Mouse (Mus musculus): ENCODE measurements around the gene Zfp428. TPM values are rescaled to one million over a fixed set of nuclear protein-coding genes. Genes with fewer than 3 reads are reported as not detected.
"Not testable (repeated sequence)": the region's sequence is repeated elsewhere in the genome, so short reads cannot be mapped to it uniquely, and the experiment has no call there.

The Zfp428 gene
- polyA plus RNA-seq, 1 experiment from 2014 or later = 101 TPM

- Histone ChIP-seq H3K9ac (replicated peaks) (peak within 1 kb of the TSS; percentile 75), H3K4me3 (replicated peaks) (peak within 1 kb of the TSS; percentile 72), H3K27ac (no peak within 1 kb of the TSS), H3K4me1 (replicated peaks) (peaks cover 26% of the 10 kb centered on the region), H3K9me3 (no peaks in the 10 kb centered on the region), H3K27me3 (peaks cover 43% of the 10 kb centered on the region), H3K36me3 (no peaks in the 10 kb centered on the region), H3K4me2 (peak within 1 kb of the TSS; percentile 95)
- ATAC-seq (ENCODE audit: insufficient number of reproducible peaks, insufficient read depth, low FRiP score, low TSS enrichment, low read depth) = peak; percentile 83
- 1% methylated on average over 74 of the region's 83 CpGs for WGBS
Measured at GRCm38 (mm10) chr7:24481474-24482207, 25.2 kb upstream of the Zfp428 start, which contains the start of gene Cadm4. TSS of gene Cadm4 (plus strand) at chr7:24482023.

DNA sequence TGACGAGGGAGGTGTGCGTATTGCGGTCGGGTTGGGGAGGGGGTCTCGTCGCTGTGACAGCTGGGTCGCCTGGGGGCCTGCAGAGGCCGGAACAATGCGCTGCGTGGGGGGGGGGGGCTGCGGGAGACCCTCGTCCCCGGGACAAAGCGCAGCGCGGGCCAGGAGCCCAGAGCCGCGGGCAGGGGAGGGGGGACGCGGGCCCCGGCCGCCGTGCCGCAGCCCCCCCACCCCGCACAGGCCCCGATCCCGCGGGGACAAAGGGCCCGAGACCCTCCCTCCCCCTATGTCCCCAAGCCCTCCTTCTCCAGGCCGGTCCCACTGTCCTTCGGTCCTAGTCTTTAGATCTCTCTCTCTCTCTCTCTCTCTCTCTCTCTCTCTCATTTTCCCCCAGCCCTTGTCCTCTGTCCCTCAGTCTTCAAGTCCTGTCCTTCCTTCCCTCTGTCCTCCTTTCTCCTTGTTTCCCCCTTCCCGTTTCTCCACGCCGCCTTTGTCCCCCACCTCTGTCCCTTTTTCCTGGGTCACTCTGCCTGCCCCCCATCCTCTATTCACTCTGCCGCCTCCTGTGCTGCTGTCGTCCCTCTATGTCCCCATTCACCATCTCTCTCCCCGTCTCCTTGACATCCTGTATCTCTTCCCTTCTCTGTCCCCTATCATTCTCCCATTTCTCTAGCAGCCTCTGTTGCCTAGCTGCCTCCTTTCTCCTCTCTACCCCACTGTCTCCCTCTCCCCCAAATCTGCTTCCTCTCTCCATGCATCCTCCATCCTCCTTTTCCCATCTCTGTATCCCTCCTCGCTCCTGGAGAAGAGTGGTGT is 24.4 kb upstream of the Zfp428 start:
- WGBS = 5% methylated on average over 8 of the region's 38 CpGs
- Histone ChIP-seq H3K4me2 (peak overlapping the region; percentile 95), H3K27ac (no peak overlapping the region), H3K36me3 (no peaks in the 10 kb centered on the region), H3K9ac (replicated peaks) (peak overlapping the region; percentile 75), H3K4me3 (replicated peaks) (peak overlapping the region; percentile 72), H3K4me1 (replicated peaks) (peaks cover 31% of the 10 kb centered on the region), H3K27me3 (peaks cover 43% of the 10 kb centered on the region), H3K9me3 (no peaks in the 10 kb centered on the region)
- ATAC-seq (ENCODE audit: insufficient number of reproducible peaks, insufficient read depth, low FRiP score, low TSS enrichment, low read depth) = no peak

- Histone ChIP-seq H3K4me2 (peak overlapping the region; percentile 95), H3K27me3 (peaks cover 43% of the 10 kb centered on the region), H3K4me1 (replicated peaks) (peaks cover 31% of the 10 kb centered on the region), H3K4me3 (replicated peaks) (peak overlapping the region; percentile 72; the same call in 1 of the 2 replicates)
- ATAC-seq (ENCODE audit: insufficient number of reproducible peaks, insufficient read depth, low FRiP score, low TSS enrichment, low read depth); H3K27ac ChIP-seq; H3K9me3 ChIP-seq; H3K9ac ChIP-seq (replicated peaks); H3K36me3 ChIP-seq: not testable (repeated sequence)
- WGBS = 40% methylated on average over 6 of the region's 6 CpGs
Measured at GRCm38 (mm10) chr7:24483291-24483690, 23.5 kb upstream of the Zfp428 start.

- 84% methylated on average over 9 of the region's 9 CpGs for WGBS
- no peak for ATAC-seq (ENCODE audit: insufficient number of reproducible peaks, insufficient read depth, low FRiP score, low TSS enrichment, low read depth)
- Histone ChIP-seq H3K4me2 (no peak overlapping the region), H3K27ac (no peak overlapping the region), H3K4me1 (replicated peaks) (peaks cover 31% of the 10 kb centered on the region), H3K9ac (replicated peaks) (no peak overlapping the region), H3K27me3 (peaks cover 37% of the 10 kb centered on the region), H3K9me3 (no peaks in the 10 kb centered on the region), H3K36me3 (no peaks in the 10 kb centered on the region), H3K4me3 (replicated peaks) (no peak overlapping the region)
Measured at GRCm38 (mm10) chr7:24485481-24485880, 21.3 kb upstream of the Zfp428 start.

GRCm38 (mm10) chr7:24486654-24487130 is 20.1 kb upstream of the Zfp428 start:
- no peaks in the 10 kb centered on the region for H3K36me3 ChIP-seq
- no peaks in the 10 kb centered on the region for H3K9me3 ChIP-seq
- H3K27ac ChIP-seq = no peak overlapping the region
- peaks cover 29% of the 10 kb centered on the region for H3K27me3 ChIP-seq
- H3K4me1 ChIP-seq (replicated peaks) = peaks cover 26% of the 10 kb centered on the region
- H3K9ac ChIP-seq (replicated peaks) = peak overlapping the region; percentile 23; the same call in 1 of the 2 replicates
- no peak overlapping the region for H3K4me3 ChIP-seq (replicated peaks)
- H3K4me2 ChIP-seq = no peak overlapping the region
- 61% methylated on average over 9 of the region's 9 CpGs for WGBS
- ATAC-seq (ENCODE audit: insufficient number of reproducible peaks, insufficient read depth, low FRiP score, low TSS enrichment, low read depth) = no peak

- Histone ChIP-seq H3K4me2 (no peak overlapping the region), H3K27ac (no peak overlapping the region), H3K4me1 (replicated peaks) (peaks cover 26% of the 10 kb centered on the region), H3K4me3 (replicated peaks) (no peak overlapping the region), H3K36me3 (no peaks in the 10 kb centered on the region), H3K27me3 (peaks cover 24% of the 10 kb centered on the region), H3K9ac (replicated peaks) (no peak overlapping the region), H3K9me3 (no peaks in the 10 kb centered on the region)
- no peak for ATAC-seq (ENCODE audit: insufficient number of reproducible peaks, insufficient read depth, low FRiP score, low TSS enrichment, low read depth)
- WGBS = 36% methylated on average over 3 of the region's 3 CpGs
Measured at GRCm38 (mm10) chr7:24487403-24487802, 19.4 kb upstream of the Zfp428 start.

GRCm38 (mm10) chr7:24488303-24488702 is 18.5 kb upstream of the Zfp428 start:
- Histone ChIP-seq H3K27me3 (peaks cover 17% of the 10 kb centered on the region), H3K4me3 (replicated peaks) (no peak overlapping the region), H3K4me1 (replicated peaks) (peaks cover 18% of the 10 kb centered on the region), H3K9me3 (no peaks in the 10 kb centered on the region), H3K36me3 (no peaks in the 10 kb centered on the region), H3K27ac (no peak overlapping the region), H3K9ac (replicated peaks) (no peak overlapping the region), H3K4me2 (no peak overlapping the region)
- ATAC-seq (ENCODE audit: insufficient number of reproducible peaks, insufficient read depth, low FRiP score, low TSS enrichment, low read depth) = no peak
- WGBS = 89% methylated on average over 8 of the region's 8 CpGs

GRCm38 (mm10) chr7:24499856-24500577 is 6.8 kb upstream of the Zfp428 start:
- 13% methylated on average over 43 of the region's 43 CpGs for WGBS
- Histone ChIP-seq H3K4me1 (replicated peaks) (peaks cover 26% of the 10 kb centered on the region), H3K9ac (replicated peaks) (peak overlapping the region; percentile 46; the same call in 1 of the 2 replicates), H3K36me3 (peaks cover 4% of the 10 kb centered on the region; the same call in 1 of the 2 replicates), H3K27me3 (peaks cover 64% of the 10 kb centered on the region), H3K4me2 (peak overlapping the region; percentile 68), H3K4me3 (replicated peaks) (peak overlapping the region; percentile 42), H3K9me3 (0 out of 2 replicates have a peak, but pooled peaks cover 4% of the 10 kb centered on the region), H3K27ac (no peak overlapping the region)
- peak; percentile 63 for ATAC-seq (ENCODE audit: insufficient number of reproducible peaks, insufficient read depth, low FRiP score, low TSS enrichment, low read depth)

DNA sequence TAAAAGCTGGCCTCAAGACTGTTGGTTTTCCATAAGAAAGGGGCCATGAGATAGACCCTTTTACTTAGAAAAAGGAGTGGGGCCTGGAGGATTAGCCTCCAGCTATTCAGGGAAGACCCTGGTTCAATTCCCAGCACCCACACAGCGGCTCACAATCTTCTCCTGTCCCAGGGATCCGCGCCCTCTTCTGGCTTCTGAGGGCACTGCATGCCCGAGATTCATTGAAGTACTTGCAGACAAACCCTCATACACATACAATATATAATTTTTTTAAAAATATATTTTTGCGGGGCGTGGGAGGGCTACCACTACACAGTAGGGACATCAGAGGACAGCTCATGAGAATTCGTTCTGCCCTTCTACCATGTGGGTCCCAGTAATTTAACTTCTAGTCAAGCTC is 5.9 kb upstream of the Zfp428 start:
- Histone ChIP-seq H3K4me1 (replicated peaks) (peaks cover 34% of the 10 kb centered on the region), H3K9me3 (0 out of 2 replicates have a peak, but pooled peaks cover 4% of the 10 kb centered on the region), H3K27ac (no peak overlapping the region), H3K36me3 (peaks cover 4% of the 10 kb centered on the region; the same call in 1 of the 2 replicates), H3K4me3 (replicated peaks) (no peak overlapping the region), H3K27me3 (peaks cover 64% of the 10 kb centered on the region), H3K4me2 (no peak overlapping the region), H3K9ac (replicated peaks) (no peak overlapping the region)
- no peak for ATAC-seq (ENCODE audit: insufficient number of reproducible peaks, insufficient read depth, low FRiP score, low TSS enrichment, low read depth)
- 33% methylated on average over 7 of the region's 7 CpGs for WGBS

DNA sequence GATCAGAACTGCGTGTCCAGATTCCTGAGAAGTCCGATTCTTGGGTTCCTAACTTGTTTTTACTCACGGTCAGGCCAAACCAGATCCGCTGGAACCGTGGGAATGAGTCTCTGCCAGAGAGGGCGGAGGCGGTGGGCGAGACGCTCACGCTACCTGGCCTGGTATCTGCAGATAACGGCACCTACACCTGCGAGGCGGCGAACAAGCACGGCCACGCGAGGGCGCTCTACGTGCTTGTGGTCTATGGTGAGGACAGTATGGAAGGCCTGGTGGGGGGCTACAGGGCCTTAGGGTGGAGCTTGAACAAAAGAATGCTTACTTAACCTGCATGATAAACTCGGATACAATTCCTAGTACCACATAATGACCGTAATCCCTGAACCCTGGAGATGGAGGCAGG is 5.3 kb upstream of the Zfp428 start:
- H3K4me1 ChIP-seq (replicated peaks) = peaks cover 36% of the 10 kb centered on the region
- peaks cover 64% of the 10 kb centered on the region for H3K27me3 ChIP-seq
- H3K36me3 ChIP-seq = peaks cover 4% of the 10 kb centered on the region; the same call in 1 of the 2 replicates
- H3K9ac ChIP-seq (replicated peaks) = no peak overlapping the region
- ATAC-seq (ENCODE audit: insufficient number of reproducible peaks, insufficient read depth, low FRiP score, low TSS enrichment, low read depth) = no peak
- H3K4me3 ChIP-seq (replicated peaks) = no peak overlapping the region
- 0 out of 2 replicates have a peak, but pooled peaks cover 4% of the 10 kb centered on the region for H3K9me3 ChIP-seq
- 42% methylated on average over 21 of the region's 21 CpGs for WGBS
- no peak overlapping the region for H3K27ac ChIP-seq
- H3K4me2 ChIP-seq = no peak overlapping the region

All from limb, embryonic 12.5 days (tissue).